Mouse (Mus musculus) heart, embryonic 11.5 days (tissue): ENCODE data around the gene Rspo1. TPM values are rescaled to one million over a fixed set of nuclear protein-coding genes. Genes with fewer than 3 reads are reported as not detected.

Experiments used
- polyA plus RNA-seq: library from polyadenylated mRNA; unstranded; fragments of >200 nt; fragmentation: Nextera tagmentation; extraction: Ambion mirVana; gene quantifications from 2 replicates; pipeline ENCODE4 v1.2.1, GENCODE M21; 2014

Gene Rspo1
- polyA plus RNA-seq, 1 experiment from 2014 or later: 10.4 TPM

Other genes with a start within 250 kb of the Rspo1 start
- 18.5 and 19.2 TPM in 2 replicates for gene Inpp5b, start 244.6 kb upstream of the Rspo1 start, polyA plus RNA-seq
- 11.0 and 13.5 TPM in 2 replicates for gene Mtf1, start 184.3 kb upstream of the Rspo1 start, polyA plus RNA-seq
- 25.4 and 28.0 TPM in 2 replicates for gene Yrdc, start 135.8 kb upstream of the Rspo1 start, polyA plus RNA-seq
- 41.4 and 46.3 TPM in 2 replicates for gene 1110065P20Rik, start 135.2 kb upstream of the Rspo1 start, polyA plus RNA-seq
- 0.13 and 0.21 TPM in 2 replicates for gene Maneal, start 124.3 kb upstream of the Rspo1 start, polyA plus RNA-seq
- gene Epha10, start 105.5 kb upstream of the Rspo1 start, polyA plus RNA-seq: not detected in 2 replicates
- gene 9930104L06Rik, start 49.4 kb upstream of the Rspo1 start, polyA plus RNA-seq: 3.2 and 5.4 TPM in 2 replicates
- gene Cdca8, start 47.1 kb upstream of the Rspo1 start, polyA plus RNA-seq: 131 and 136 TPM in 2 replicates
- 61.9 and 65.9 TPM in 2 replicates for gene Gnl2, start 30.2 kb downstream of the Rspo1 start, polyA plus RNA-seq
- 0.14 and 0.20 TPM in 2 replicates for gene Dnali1, start 79.3 kb downstream of the Rspo1 start, polyA plus RNA-seq
- gene Snip1, start 80.2 kb downstream of the Rspo1 start, polyA plus RNA-seq: 20.6 and 20.8 TPM in 2 replicates
- 53.4 and 55.4 TPM in 2 replicates for gene Meaf6, start 98.7 kb downstream of the Rspo1 start, polyA plus RNA-seq
- gene Zc3h12a, start 141.4 kb downstream of the Rspo1 start, polyA plus RNA-seq: 1.1 TPM in 2 replicates